Mouse (Mus musculus) kidney, adult 9 months (tissue): ENCODE measurements at regions not wholly inside any gene's neighbourhood (a gene's known extent, or its start where the extent isn't known, plus 50 kb on each side); places are given as distances from the start of the nearest gene placed in this dataset.

Source experiments
- DNase-seq: peaks from one replicate; pipeline ENCODE4 v3.0.0; 2022

DNA sequence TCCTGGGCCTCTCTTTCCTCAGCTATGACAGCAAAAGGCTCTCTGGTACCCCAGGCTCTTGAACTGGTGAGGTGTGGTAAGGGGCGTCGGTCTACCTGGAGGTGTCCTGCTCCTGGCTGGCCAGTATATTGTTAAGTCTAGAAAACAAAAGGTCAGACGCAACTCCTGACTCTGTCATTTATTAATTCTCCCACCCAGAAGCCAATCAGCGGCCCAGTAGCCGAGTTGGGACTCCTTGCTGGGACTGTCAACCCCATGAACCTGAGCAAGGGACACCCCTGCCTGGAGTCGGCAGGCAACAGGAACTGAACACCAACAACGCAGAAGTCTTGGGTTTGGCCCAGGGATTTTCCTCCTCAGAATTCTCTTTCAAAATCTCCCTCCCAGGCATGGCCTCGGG, 71.1 kb upstream of the Tle3 start:
- DNase-seq = no peak

- no peak for DNase-seq
These were observed 69.4 kb upstream of the Tle3 start for GRCm38 (mm10) chr9:61302724-61303123.

- DNase-seq = peak; percentile 96
These were observed 65.9 kb upstream of the Tle3 start for GRCm38 (mm10) chr9:61306306-61306705.

DNA sequence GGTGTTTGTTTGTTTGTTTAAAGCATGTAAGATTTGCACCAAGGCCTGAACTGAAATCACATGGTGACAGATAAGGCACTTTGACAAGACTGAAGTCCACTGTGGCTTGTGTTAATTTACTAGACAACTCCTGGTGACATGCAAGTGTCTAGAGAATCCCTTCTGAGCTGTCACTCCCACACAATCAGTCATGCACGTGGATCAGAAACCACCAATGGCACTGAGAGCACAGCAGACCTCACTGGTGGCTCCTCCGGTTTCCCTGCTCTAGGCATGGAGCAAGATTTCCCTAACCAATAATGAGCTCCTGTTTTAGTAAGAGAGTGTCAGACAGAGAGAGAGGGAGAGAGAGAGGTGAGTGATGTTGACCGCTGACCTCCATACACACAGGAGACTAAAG, 63.1 kb upstream of the Tle3 start:
- DNase-seq = no peak

- peak; percentile 76 for DNase-seq
These were observed 62.2 kb upstream of the Tle3 start for GRCm38 (mm10) chr9:61309768-61310493.

GRCm38 (mm10) chr9:61310574-61310973, 61.6 kb upstream of the Tle3 start:
- no peak for DNase-seq

DNA sequence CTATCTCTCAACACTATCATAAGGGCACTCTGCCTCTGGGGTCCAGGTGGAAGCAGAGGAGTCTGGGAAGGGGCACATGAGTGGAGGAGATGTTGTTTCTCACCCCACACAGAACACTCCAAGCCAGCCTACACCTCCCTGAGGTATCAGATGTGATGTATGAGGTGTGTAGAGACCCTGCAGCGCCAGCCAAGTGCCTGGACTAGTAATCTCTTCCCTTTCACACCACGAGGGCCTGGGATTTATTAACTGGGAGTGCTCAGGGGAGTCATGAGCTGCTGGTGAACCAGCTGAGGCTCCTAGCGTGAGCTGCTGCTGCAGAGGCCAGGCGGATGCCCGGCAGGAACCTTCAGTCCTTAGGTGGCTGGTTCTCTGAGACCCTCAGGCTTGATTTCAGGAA, 60.6 kb upstream of the Tle3 start:
- peak; percentile 54 for DNase-seq

GRCm38 (mm10) chr9:61314630-61315179, 57.5 kb upstream of the Tle3 start:
- no peak for DNase-seq

DNA sequence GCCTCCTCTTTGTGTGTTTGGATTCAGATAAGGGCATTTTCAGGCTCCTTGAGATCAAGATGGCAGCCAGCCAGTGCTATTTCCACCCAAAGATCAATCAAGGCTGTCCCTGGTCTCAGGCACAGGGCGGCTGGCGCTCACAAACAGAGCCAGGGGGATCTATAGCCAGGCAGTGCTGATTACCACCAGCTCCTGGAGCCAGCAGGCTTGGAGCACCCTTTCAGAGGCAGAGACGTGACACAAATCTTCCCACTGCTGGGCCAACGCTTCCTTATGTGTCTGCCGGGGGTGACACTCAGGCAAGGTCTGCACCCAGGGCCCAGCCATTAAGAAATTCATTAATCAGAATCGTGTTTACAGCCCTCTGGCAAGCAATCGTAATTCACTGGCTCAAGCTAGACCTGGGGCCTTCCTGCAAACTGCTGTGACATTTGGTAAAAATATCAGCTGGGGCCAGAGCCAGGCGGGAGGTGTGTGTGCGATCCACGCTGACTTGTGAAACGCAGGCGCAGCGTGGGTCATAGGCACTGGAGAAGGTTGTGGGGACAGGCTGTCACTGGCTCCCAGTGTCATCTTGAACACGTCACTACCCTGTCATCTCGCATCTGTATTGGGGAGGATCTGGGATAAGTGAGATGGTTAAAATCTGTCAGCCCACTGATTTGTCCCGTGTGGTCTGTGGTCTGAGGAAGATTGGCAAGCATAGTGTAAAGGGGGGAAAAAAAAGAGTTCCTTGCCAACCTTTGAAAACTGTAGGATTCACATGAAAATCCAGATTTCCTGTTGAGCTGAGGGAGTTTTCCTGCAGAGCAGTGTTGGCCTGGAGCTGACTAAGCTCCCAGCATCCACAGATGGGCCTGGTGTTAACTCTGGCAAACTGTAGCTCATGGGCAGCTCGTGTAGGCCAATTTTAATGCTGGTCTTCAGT, 56.5 kb upstream of the Tle3 start:
- peak; percentile 76 for DNase-seq

DNA sequence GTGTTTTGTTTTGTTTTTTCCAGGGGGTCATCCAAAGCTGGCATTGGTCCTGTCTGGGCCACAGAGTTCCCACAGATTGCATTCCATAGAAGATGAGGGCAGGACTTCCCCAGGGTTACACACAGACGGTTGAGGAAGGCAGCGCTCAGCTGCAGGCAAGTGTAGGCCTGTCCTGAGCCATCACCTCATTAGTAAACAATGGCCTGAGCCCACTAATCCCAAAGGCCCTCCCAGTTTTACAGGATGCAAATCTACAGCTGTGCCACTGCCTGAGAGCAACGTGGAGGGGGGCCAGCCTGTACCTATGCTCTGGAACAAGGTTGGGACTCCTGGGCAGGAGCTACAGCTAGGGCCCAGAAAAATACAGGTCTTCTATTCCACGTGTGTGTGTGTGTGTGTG, 55.7 kb upstream of the Tle3 start:
- DNase-seq = no peak

DNA sequence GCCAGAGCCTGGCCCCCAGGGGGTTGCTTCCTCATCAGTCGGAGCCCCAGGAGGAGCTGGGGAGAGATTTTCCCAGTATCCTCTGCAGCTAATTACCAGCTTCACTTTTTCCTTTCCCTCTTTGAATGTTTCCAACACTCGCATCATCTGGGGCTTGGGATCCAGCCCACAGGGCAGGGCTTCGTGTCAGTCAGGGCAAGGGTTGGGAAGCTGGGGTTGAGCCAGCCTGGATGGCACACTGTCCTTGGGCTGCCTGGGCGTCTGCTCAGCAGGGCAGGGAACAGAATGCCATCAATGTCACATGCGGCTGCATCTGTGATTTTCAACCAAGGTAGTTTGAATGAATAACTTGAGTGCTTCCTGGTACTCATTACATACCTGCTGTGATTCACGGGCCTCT, 52.4 kb upstream of the Tle3 start:
- peak; percentile 87 for DNase-seq

DNA sequence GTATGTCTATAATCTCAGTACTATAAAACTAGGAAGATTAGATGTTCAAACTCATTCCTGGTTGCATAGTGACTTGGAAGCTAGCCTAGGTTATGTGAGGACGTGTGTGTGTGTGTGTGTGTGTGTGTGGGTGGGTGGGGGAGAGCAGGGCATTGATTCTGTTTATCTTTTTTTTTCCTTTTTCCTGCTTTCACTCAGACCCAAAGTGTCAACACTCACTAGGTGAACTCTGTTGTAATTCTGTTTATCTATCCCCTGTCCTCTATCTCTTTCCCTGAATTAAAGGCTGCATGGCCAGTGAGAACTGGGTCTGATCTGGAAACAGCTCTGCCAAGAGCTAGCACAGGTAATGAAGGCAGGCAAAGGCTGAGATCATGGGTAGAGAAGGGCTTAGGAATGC, 50.9 kb upstream of the Tle3 start:
- DNase-seq = no peak

DNA sequence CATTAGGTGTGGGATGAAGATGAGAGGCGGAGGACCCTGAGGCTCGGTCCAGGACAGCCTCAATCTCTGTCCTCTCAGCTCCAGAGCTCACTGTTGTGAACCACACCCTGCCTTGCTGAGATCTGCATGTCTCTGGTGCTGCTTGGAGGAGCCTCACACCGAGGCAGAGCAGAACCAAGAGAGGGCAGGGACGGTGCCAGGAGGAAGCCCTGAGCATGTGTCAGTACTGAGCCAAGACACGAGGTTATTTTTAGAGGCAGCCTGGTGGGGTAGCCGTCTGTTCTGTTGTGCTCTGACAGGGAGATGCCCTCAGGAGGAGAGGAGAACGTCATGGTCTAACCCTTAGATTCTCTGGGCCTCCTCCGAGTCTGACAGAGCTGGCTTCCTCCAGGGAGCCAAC, 50.3 kb upstream of the Tle3 start:
- DNase-seq = no peak

DNA sequence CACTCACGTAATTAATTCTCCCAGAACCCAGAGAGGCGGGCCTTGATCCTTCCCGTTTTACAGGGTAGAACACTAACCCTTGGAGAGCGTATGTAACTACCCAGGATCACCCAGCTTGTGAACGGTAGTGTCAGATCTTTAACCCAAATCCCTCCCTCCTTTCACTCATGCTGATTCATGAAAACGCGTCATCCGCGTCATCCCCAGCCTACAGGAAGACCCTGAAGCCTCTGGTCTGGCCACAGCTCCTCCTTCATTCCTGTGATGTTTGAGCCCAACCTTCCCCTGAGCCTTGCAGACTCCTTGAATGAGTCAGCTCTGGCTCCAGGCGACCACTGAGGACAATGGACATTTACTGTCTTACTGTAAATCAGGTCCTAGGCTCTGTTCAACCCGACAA, 49.8 kb upstream of the Tle3 start:
- no peak for DNase-seq
